Mouse (Mus musculus) limb, embryonic 10.5 days (tissue): Measurements from ENCODE around the gene Gm7879. TPM values are rescaled to one million over a fixed set of nuclear protein-coding genes. Genes with fewer than 3 reads are reported as not detected.

Source experiments
- DNase-seq: peaks from one replicate; pipeline ENCODE4 v3.0.0-alpha.2; 2017; ENCODE audit warnings: low spot score
- H3K27ac ChIP-seq: fragments of 300-500 bp; sonication (generic); 2 replicates; pipeline ENCODE4 v1.5.1; 2016; ENCODE audit warnings: mild to moderate bottlenecking
- H3K27me3 ChIP-seq: fragments of 300-500 bp; sonication (generic); 2 replicates; pipeline ENCODE4 v1.6.1; 2016; ENCODE audit warnings: low read depth, mild to moderate bottlenecking; ENCODE audit not compliant: poor library complexity, severe bottlenecking
- H3K36me3 ChIP-seq: fragments of 300-500 bp; sonication (generic); 2 replicates; pipeline ENCODE4 v1.6.1; 2016; ENCODE audit warnings: mild to moderate bottlenecking, moderate library complexity
- H3K4me1 ChIP-seq: fragments of 300-500 bp; sonication (generic); 2 replicates; pipeline ENCODE4 v1.6.1; 2016
- H3K4me3 ChIP-seq: fragments of 300-500 bp; sonication (generic); 2 replicates; pipeline ENCODE4 v1.5.1; 2016; ENCODE audit warnings: mild to moderate bottlenecking, moderate library complexity
- H3K9me3 ChIP-seq: fragments of 300-500 bp; sonication (generic); replicated peaks from 2 replicates; pipeline ENCODE4 v1.6.1; 2016; ENCODE audit warnings: mild to moderate bottlenecking
- WGBS: fragments of 180-500 bp; shearing (Covaris S2); methylation state at CpG from one replicate; pipeline ENCODE4 v1.1.7; 2016; 5-methylcytosine and 5-hydroxymethylcytosine counted together
- polyA plus RNA-seq: library from polyadenylated mRNA; unstranded; fragments of >200 nt; fragmentation: Nextera tagmentation; extraction: Ambion mirVana; gene quantifications from 2 replicates; pipeline ENCODE4 v1.2.1, GENCODE M21; 2016

Gene Gm7879
- polyA plus RNA-seq, 1 experiment from 2014 or later: 2.2 TPM

GRCm38 (mm10) chr5:43909213-43909612 lies 3.7 kb upstream of the Gm7879 start:
- no peak overlapping the region for H3K4me3 ChIP-seq
- 54% methylated on average over 9 of the region's 9 CpGs for WGBS
- no peaks in the 10 kb centered on the region for H3K36me3 ChIP-seq
- no peaks in the 10 kb centered on the region for H3K27me3 ChIP-seq
- H3K4me1 ChIP-seq: no peaks in the 10 kb centered on the region
- no peaks in the 10 kb centered on the region for H3K9me3 ChIP-seq
- DNase-seq: no peak
- H3K27ac ChIP-seq: no peak overlapping the region

- DNase-seq: no peak
- H3K9me3 ChIP-seq: no peaks in the 10 kb centered on the region
- H3K4me1 ChIP-seq: no peaks in the 10 kb centered on the region
- 90% methylated on average over 6 of the region's 6 CpGs for WGBS
- H3K36me3 ChIP-seq: no peaks in the 10 kb centered on the region
- no peak overlapping the region for H3K4me3 ChIP-seq
- no peak overlapping the region for H3K27ac ChIP-seq
- no peaks in the 10 kb centered on the region for H3K27me3 ChIP-seq
Observed at GRCm38 (mm10) chr5:43910006-43910405, 2.9 kb upstream of the Gm7879 start.

DNA sequence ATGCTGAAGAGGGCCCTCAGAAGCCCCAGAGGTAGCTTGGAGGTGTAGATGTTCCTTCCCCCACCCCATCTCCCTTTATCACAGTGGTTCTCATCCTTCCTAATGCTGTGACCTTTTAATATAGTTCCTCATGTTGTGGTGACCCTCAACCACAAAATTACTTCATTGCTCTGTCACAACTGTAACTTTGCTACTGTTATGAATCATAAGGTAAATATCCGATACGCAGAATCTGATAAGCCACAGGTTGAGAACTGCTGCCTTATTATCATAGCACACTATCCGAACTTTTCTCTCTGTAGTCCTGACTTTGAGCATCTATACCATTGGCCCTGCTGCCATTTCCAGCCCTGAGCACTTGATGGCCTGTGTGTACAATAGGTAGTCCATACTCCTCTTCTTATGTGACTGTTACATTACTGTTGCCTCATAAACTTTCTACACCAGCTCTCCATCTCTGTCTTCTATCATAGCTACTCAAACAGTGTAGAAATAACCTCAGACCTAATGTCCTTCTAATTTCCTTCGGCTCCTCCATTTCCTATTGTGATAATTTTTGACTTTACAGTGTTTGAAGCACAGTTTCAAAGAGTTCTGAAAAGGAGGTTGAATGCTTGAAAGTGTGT lies 2.4 kb downstream of the Gm7879 start:
- H3K36me3 ChIP-seq: no peaks in the 10 kb centered on the region
- no peak for DNase-seq
- no peaks in the 10 kb centered on the region for H3K9me3 ChIP-seq
- H3K27me3 ChIP-seq: no peaks in the 10 kb centered on the region
- H3K27ac ChIP-seq: no peak overlapping the region
- 92% methylated on average over 4 of the region's 4 CpGs for WGBS
- H3K4me1 ChIP-seq: no peaks in the 10 kb centered on the region
- no peak overlapping the region for H3K4me3 ChIP-seq

GRCm38 (mm10) chr5:43921877-43922276 lies 8.9 kb downstream of the Gm7879 start:
- Histone ChIP-seq H3K9me3 (no peaks in the 10 kb centered on the region), H3K4me1 (no peaks in the 10 kb centered on the region), H3K27ac (no peak overlapping the region), H3K36me3 (no peaks in the 10 kb centered on the region), H3K27me3 (no peaks in the 10 kb centered on the region), H3K4me3 (no peak overlapping the region)
- no peak for DNase-seq
- WGBS: 92% methylated on average over 11 of the region's 11 CpGs

- DNase-seq: peak; percentile 69
- no peak overlapping the region for H3K4me3 ChIP-seq
- 33% methylated on average over 4 of the region's 4 CpGs for WGBS
- H3K27ac ChIP-seq: no peak overlapping the region
- no peaks in the 10 kb centered on the region for H3K36me3 ChIP-seq
- H3K4me1 ChIP-seq: no peaks in the 10 kb centered on the region
- no peaks in the 10 kb centered on the region for H3K27me3 ChIP-seq
- no peaks in the 10 kb centered on the region for H3K9me3 ChIP-seq
Observed at GRCm38 (mm10) chr5:43923933-43924332, 11.0 kb downstream of the Gm7879 start.

DNA sequence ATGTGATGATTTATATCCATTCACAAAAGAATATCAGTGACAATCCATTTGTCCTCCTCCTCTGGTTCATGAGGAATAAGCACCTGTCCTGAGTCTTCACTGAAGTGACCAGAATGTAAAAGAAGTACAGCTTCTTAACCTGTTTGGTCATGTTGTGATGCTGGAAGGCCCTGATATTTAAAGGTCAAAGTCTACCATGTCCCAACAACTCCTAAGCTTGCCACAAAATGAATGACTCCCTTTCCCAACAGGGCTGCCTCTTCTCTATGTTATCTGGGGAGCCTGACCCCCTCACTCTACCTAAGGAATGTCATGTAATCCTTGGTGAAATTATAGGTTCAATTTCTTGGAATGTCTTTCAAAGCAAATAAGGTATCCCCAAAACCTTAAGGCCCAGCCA lies 14.8 kb downstream of the Gm7879 start:
- no peak overlapping the region for H3K27ac ChIP-seq
- no peaks in the 10 kb centered on the region for H3K27me3 ChIP-seq
- no peaks in the 10 kb centered on the region for H3K4me1 ChIP-seq
- H3K36me3 ChIP-seq: no peaks in the 10 kb centered on the region
- no peak overlapping the region for H3K4me3 ChIP-seq
- H3K9me3 ChIP-seq: no peaks in the 10 kb centered on the region
- no peak for DNase-seq

GRCm38 (mm10) chr5:43933269-43933668 lies 20.3 kb downstream of the Gm7879 start:
- Histone ChIP-seq H3K36me3 (no peaks in the 10 kb centered on the region), H3K27me3 (no peaks in the 10 kb centered on the region), H3K9me3 (no peaks in the 10 kb centered on the region), H3K4me1 (no peaks in the 10 kb centered on the region), H3K4me3 (no peak overlapping the region), H3K27ac (no peak overlapping the region)
- DNase-seq: no peak
- WGBS: 61% methylated on average over 2 of the region's 2 CpGs

DNA sequence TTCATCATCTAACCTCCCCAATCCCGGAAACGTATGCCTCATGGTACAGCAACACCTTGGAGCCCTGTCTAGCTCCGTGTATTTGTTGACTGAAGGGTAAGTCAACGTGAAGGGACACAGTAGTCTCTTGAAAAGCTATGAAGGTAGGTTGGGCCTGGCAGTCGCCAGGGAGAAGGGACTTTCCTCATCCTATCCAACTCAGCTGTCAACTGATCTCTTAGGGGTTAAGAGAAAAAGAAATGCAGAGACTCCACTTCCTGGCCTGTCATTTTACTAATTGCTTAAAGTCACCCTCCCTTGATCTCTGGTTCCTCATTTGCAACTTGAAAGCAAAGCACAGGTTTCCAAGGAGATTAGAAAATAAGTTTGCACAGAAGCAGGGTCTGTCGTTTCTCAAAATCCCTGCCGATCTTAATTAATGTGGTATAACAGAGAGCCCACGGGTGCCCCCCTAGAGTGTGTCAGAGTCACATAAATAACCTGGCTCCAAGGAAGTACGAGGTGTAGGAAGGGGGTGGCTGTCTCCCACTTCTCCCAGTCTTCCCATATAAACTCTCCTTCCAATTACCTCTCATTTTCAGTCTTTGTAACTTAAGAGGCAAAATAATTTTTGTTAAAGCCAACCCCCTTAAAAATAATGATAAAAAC lies 34.5 kb downstream of the Gm7879 start:
- WGBS: 18% methylated on average over 9 of the region's 9 CpGs
- Histone ChIP-seq H3K4me3 (peak overlapping the region; percentile 50), H3K27me3 (no peaks in the 10 kb centered on the region), H3K36me3 (no peaks in the 10 kb centered on the region), H3K4me1 (peaks cover 30% of the 10 kb centered on the region), H3K9me3 (no peaks in the 10 kb centered on the region), H3K27ac (peak overlapping the region; percentile 69; the same call in 1 of the 2 replicates)
- no peak for DNase-seq

GRCm38 (mm10) chr5:43948111-43948743 lies 35.3 kb downstream of the Gm7879 start:
- no peaks in the 10 kb centered on the region for H3K9me3 ChIP-seq
- H3K36me3 ChIP-seq: no peaks in the 10 kb centered on the region
- H3K4me1 ChIP-seq: peaks cover 30% of the 10 kb centered on the region
- DNase-seq: peak; percentile 83
- no peaks in the 10 kb centered on the region for H3K27me3 ChIP-seq
- 1% methylated on average over 27 of the region's 27 CpGs for WGBS
- peak overlapping the region; percentile 50 for H3K4me3 ChIP-seq
- peak overlapping the region; percentile 69 for H3K27ac ChIP-seq

- Histone ChIP-seq H3K27me3 (no peaks in the 10 kb centered on the region), H3K27ac (peak overlapping the region; percentile 82), H3K4me3 (peak overlapping the region; percentile 50), H3K4me1 (peaks cover 32% of the 10 kb centered on the region), H3K36me3 (no peaks in the 10 kb centered on the region), H3K9me3 (no peaks in the 10 kb centered on the region)
- 2% methylated on average over 8 of the region's 8 CpGs for WGBS
- peak; percentile 54 for DNase-seq
Observed at GRCm38 (mm10) chr5:43948748-43949275, 35.9 kb downstream of the Gm7879 start.

- H3K27ac ChIP-seq: no peak overlapping the region
- no peak overlapping the region for H3K4me3 ChIP-seq
- no peaks in the 10 kb centered on the region for H3K9me3 ChIP-seq
- no peaks in the 10 kb centered on the region for H3K36me3 ChIP-seq
- WGBS: 71% methylated on average over 1 of the region's 1 CpGs
- no peak for DNase-seq
- H3K27me3 ChIP-seq: no peaks in the 10 kb centered on the region
- H3K4me1 ChIP-seq: peaks cover 15% of the 10 kb centered on the region
Observed at GRCm38 (mm10) chr5:43953241-43953640, 40.3 kb downstream of the Gm7879 start.

DNA sequence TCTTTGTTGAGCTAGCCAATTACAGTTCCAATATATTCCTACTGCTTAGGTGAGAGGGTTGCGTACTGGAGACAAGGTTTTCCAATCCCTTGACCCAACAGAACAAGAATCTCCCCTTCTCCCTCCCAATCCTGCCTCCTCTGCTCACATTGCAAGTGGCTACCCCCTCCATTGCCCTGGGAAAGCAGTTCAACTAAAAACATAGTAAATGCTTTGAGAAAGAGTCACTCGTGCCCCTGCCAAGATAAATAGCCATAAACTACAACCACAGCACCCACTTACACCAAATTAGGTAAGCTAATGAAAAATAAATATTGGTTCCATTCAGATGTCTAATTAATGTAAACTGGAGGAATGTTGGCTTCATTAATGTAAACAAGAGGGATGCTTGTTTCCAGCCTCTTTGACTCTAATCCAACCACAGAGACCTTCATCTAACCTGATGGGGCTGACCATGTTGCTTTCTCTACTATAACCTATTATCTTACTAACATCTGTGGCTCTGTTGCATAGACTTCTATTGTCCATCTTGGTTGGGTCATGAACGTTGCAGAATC lies 47.0 kb downstream of the Gm7879 start:
- Histone ChIP-seq H3K4me3 (no peak overlapping the region), H3K36me3 (no peaks in the 10 kb centered on the region), H3K27ac (no peak overlapping the region), H3K27me3 (no peaks in the 10 kb centered on the region), H3K9me3 (no peaks in the 10 kb centered on the region), H3K4me1 (no peaks in the 10 kb centered on the region)
- no peak for DNase-seq
- 91% methylated on average over 3 of the region's 3 CpGs for WGBS

GRCm38 (mm10) chr5:43961056-43961455 lies 48.1 kb downstream of the Gm7879 start:
- Histone ChIP-seq H3K27me3 (no peaks in the 10 kb centered on the region), H3K27ac (no peak overlapping the region), H3K4me3 (no peak overlapping the region), H3K36me3 (no peaks in the 10 kb centered on the region), H3K4me1 (no peaks in the 10 kb centered on the region), H3K9me3 (no peaks in the 10 kb centered on the region)
- no peak for DNase-seq
- 91% methylated on average over 3 of the region's 3 CpGs for WGBS
